Mouse (Mus musculus): ENCODE measurements at regions not wholly inside any gene's neighbourhood (a gene's known extent, or its start where the extent isn't known, plus 50 kb on each side); places are given as distances from the start of the nearest gene placed in this dataset.
A peak's percentile ranks its signal among the peaks of the same experiment; 100 is the strongest.

DNA sequence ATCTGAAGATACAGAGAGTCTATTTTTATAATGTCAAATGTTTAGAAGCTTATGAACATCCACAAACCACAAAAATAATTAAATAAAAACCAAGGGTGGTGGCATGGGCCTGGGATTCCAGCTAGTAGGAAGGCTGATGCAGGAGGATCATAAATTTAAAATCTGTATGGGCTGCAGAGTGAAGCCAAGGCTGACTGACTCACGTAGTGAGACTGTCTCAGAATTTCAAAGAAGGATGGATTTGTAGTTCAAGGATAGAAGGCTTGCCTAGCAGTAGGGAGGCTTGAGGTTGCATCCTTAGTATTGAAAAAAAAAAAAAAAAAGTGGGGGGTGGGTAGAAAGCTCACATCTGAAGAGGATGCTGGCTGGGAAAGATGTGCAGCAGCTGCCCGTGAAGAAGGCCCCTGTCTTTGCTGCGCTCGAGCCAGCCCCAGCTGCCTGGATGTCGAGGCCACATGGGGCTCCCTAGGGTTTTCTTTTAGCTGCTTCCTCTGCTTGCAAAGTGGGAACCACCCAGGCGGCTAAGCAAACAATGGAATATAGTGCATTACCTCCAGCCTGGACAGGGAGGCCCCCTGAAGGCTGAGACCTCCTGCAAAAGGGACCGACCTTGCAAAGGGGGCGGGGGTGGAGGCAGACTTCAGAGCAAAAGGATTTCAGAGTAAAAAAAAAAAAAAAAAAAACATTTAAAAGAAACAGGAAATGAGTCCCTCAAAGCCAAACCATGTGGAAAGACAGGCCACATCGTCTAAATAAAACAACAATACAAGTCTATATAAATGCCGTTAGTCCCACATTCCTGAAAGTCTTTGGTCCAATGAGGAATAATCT is 101.3 kb downstream of the Tmco5 start:
- DNase-seq = peak; percentile 10

GRCm38 (mm10) chr2:116980692-116981091 is 102.2 kb downstream of the Tmco5 start:
- DNase-seq = no peak

GRCm38 (mm10) chr2:116983351-116983750 is 104.9 kb downstream of the Tmco5 start:
- no peak for DNase-seq

DNA sequence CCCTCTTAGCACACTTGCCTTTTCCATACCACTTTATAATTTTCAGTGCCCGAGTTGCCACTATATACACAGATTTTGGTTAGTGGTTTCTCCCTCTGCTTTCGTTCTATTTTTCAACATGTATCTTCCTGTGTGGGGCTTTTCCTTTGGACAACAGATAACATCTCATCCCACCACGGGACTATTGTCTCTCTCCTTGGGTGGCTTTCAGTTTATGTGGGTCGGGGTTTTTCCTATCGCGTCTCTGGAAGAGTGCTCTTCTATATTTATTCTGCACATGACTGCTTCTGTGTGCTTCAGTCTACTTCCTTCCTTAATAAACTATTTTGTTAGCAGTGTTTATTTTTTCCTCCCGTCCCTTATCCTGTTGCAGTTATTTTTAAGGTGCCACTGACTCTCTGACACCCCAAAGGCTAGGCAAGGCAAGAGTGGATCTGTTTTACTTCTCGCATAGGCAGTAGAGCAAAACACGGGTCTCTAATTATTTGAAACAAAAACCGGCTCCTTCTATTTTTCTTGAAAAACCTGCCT is 105.4 kb downstream of the Tmco5 start:
- no peak for DNase-seq

GRCm38 (mm10) chr2:116984597-116984996 is 106.1 kb downstream of the Tmco5 start:
- DNase-seq = no peak

DNA sequence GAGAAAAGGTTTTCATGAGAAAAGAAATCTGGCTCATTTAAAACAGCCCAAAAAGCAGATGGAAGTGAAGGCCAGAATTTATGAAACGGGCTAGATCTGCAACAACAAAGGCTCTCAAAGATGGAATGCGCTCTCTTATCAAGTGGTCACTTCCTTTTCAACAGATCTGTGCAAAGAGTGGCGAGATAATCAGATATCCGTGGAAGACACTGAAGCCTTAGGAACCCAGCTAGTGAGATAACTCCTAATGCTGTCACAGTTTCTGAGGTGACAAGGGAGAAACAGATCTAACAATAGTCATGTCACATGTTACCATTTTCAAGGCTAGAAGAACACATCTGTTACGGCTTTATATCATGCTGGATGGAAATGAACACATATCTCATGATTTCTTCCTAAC is 107.1 kb downstream of the Tmco5 start:
- no peak for DNase-seq

- DNase-seq = no peak
Measured at GRCm38 (mm10) chr2:116988953-116989674, 110.6 kb downstream of the Tmco5 start.

GRCm38 (mm10) chr2:116990106-116990505 is 111.6 kb downstream of the Tmco5 start:
- DNase-seq = no peak

DNA sequence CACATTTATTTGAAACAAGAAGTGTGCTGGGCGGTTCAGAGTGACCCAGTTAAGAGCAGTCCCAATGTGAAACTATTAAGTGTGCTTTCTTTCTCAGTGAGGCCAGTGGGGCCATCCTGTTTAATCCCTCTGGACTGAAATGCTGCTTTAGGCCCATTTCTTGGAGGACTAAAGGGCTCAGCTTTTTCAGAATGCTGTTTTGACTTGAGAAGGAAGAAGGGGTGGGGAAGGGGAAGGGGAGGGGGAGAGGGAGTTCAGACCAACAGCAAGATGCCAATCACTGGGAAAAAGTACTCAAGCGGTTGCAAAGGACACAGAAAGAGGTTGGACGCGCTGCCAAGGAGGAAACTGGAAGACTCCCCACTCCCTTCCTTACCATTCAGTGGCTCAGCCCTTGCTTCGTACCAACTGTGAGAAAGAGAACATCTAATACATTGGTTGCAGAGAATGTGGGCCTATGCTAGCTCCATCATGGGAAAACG is 113.1 kb downstream of the Tmco5 start:
- no peak for DNase-seq

- no peak for DNase-seq
Measured at GRCm38 (mm10) chr2:116993724-116994123, 115.2 kb downstream of the Tmco5 start.

DNA sequence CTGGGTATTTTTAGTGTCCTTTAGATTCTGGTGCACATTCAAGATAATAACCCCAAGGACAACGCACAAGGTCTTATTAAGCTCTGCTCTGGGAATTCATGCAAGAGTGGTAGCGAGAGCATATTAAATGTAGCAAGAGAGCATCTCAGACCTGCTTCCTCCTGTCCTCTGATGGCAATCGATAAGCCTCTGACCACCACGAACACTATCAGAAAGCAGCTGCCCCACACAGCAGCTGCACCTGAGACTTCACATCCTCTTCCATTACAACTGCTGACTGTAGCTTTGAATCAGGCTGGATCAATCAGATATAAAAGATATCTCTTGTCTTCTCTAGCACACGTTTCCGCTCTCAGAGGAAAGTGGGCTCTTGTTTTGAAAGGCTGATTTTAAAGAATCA is 117.8 kb downstream of the Tmco5 start:
- DNase-seq = no peak

DNA sequence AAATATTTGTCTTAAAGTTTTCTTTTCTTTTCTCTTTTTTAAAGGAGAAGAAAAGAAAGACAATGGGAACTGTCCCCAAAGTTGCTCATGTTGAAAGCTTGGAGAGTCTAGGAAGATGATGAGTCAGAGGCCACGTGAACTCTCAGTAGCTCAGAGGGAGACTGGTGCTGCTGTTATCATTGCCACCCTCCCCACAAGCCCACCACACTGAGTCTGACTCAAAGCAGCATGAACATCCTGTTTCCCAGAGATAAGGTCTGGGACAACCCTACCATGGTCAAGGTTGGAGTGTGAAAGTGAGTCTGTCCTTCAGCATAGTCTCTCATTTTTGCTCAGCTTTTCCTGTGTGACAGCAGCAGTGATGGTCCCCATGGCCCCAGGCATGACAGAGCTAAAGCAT is 120.3 kb downstream of the Tmco5 start:
- no peak for DNase-seq

- DNase-seq = no peak
Measured at GRCm38 (mm10) chr2:116999592-116999991, 121.1 kb downstream of the Tmco5 start.

DNA sequence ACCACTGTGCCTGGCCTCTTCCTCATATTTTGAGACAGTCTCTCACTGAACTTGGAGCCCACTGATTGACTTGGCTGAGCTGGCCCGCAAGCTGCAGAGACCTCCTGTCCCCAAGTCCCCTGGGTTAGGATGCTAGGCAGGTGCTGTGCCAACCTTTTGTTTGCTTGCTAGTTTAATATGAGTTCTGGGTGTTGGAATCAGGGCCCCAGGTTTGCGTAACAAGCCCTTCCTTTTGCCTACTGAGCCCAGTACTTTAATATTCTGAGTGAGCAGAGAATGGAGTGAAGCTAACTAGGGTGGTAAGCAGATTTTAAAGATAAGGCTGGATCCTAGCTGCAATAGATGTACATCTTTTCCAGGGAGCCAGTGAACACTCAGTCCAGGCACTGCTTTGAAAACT is 117.2 kb upstream of the Spred1 start:
- no peak for DNase-seq

DNA sequence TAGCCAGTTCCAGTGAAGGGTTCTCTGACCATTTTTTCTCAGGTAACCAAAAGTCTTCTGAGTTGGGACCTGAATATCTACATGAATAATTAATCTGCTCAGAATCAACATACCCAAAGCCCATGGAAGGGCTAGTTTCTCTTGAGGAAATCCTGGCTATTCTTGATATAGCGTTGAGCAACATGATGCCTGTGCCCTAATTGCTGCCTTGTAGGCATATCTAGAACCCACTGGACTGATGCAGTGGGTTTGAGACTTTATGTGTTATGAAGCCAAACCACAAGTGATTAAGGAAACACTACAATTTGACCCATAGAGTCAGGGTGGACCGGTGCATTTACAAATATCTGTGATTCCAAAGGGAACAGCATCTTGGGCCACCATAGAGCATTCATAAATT is 114.3 kb upstream of the Spred1 start:
- DNase-seq = no peak

DNA sequence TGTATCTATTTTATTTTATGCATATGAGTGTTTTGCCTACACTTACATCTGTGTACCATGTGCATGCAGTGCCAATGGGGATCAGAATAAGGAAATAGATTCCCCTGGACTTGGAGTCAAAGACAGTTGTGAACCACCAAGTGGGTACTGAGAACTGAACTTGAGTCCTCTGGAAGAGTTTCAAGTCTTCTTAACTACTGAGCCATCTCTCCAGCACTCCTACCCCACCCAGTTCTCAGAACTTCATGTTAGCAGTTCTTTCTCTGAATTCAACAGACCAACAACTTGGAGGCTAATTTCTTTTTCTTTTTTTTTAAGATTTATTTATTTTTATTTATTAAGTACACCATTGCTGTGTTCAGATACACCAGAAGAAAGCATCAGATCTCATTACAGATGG is 112.3 kb upstream of the Spred1 start:
- no peak for DNase-seq

GRCm38 (mm10) chr2:117010001-117010400 is 111.2 kb upstream of the Spred1 start:
- no peak for DNase-seq

- DNase-seq = no peak
Measured at GRCm38 (mm10) chr2:117010942-117011341, 110.2 kb upstream of the Spred1 start.

GRCm38 (mm10) chr2:117017921-117018651 is 103.1 kb upstream of the Spred1 start:
- DNase-seq = no peak

DNA sequence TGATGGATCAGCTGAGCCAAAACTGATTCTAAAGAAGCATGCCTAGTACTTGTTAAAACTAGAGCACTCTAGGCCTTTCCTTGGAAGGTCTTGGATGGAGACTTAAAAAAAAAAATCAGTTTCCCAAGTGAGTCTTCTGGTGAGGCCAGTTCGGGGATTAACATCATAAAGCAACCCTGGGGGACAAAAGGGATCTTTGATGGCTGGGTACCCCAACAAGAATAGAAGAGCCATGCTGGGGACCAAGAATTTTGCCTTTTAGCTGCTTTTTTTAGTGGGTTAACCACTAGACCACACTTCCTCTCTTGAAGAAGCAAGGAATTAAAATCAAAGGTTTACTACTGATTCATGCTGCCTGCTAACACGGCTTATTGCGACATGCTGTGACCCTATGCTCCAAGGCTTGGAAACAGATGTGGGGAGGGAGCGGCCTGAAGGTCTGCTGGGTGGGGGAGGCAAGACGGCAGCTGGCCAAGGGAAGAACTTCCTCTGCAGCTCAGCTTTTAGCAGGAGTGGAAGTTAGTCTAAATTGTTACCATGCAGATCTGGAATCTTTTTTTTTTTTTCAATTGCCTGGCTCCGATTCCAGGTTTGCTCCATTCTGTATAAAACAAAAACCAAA is 102.1 kb upstream of the Spred1 start:
- no peak for DNase-seq

- no peak for DNase-seq
Measured at GRCm38 (mm10) chr2:117019552-117019951, 101.6 kb upstream of the Spred1 start.

DNA sequence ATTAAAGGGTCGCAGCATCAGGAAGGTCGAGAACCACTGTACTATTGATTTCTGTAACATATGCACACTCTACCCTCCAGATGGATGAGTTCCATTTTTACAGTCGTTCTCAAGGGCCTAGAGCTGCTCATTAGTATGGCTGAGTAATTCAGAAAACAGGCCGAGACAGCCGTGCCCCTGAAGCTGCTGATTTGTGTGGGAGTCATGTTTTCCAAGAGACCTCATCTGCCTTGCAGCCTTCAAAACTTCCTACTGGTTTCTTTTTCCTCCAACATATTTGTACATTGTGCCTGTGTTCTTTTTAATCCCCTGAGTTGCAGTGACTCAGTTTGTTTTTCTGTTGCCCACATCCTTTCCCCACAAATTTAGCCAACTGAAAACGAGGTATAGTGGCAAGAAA is 99.4 kb upstream of the Spred1 start:
- DNase-seq = no peak

GRCm38 (mm10) chr2:117023436-117023835 is 97.7 kb upstream of the Spred1 start:
- DNase-seq = no peak

Measured in thymus, postnatal 14 days (tissue).